Mouse (Mus musculus): Measurements from ENCODE around the gene Srpk3. TPM values are rescaled to one million over a fixed set of nuclear protein-coding genes. Genes with fewer than 3 reads are reported as not detected.

The Srpk3 gene
- total RNA-seq, 2 experiments from 2014 or later, result 8.0 to 8.1 TPM

DNA sequence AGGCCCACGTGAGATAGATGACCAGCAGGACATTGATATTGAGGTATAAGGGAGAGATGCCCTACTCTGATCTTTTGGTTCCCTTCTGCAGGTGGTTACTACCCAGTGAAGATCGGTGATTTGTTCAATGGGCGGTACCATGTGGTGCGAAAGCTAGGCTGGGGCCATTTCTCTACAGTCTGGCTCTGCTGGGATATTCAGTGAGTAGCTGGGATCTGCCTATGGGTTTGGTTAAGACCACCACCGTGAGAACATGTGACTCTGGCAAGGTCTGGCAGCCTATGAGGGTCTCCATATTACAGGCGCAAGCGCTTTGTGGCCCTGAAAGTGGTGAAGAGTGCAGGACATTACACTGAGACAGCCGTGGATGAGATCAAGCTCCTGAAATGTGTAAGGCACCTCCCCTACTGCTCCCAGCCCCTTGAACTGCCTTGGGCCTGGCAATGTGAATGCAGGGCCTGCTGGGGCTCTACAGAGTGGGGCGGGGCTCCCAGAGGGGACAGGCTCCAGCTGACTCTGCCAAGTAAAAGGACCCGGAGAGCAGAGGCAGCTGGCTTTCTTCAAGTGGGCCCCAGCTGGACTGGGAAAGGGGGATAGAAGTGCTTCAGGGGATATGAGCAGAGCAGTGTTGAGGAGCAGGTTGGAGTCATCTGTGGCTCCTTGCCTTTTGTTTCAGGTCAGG is 738 bp downstream of the Srpk3 start:
- intact Hi-C loops (cut with DNase I), result no loop called here
- peak overlapping the region; percentile 82 for H3K27ac ChIP-seq
- no peak for TF ChIP-seq CTCF (IDR thresholded peaks at IDR 0.05)
- DNase-seq (ENCODE audit: extremely low spot score in 1 of 2, low spot score in 2 of 2), result no peak
- H3K4me3 ChIP-seq, result no peak overlapping the region

DNA sequence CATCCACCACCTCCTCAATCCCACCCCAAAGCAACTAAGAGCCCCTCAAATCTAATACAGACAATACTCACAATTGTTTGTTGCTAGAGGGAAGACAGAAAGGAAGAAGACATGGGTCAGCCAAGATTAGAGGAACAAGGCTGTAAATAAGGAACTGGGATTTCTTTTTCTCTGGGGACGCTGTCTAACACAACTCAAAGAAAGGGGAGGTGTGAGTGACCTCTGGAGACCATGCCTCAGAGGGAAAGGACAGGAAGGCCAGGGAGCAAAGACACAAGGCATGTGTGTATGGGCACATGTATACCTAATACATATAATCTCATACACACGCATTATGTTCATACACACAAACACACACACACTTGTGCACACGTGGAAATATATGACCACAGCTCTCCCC is 8.0 kb downstream of the Srpk3 start:
- no peak overlapping the region for H3K27ac ChIP-seq
- intact Hi-C loops (cut with DNase I), result loop anchor here (5.0 kb wide), 1 partner anchor 65 kb away; the partner anchor contains the start of genes Abcd1 and Bcap31
- TF ChIP-seq CTCF (IDR thresholded peaks at IDR 0.05), result no peak
- no peak overlapping the region for H3K4me3 ChIP-seq
- DNase-seq (ENCODE audit: extremely low spot score in 1 of 2, low spot score in 2 of 2), result no peak

GRCm38 (mm10) chrX:73785666-73786065 is 11.5 kb downstream of the Srpk3 start:
- TF ChIP-seq CTCF (IDR thresholded peaks at IDR 0.05), result no peak
- intact Hi-C loops (cut with DNase I), result loop anchor here (5.0 kb wide), 1 partner anchor 137 kb away; the partner anchor contains the start of genes Arhgap4 and Naa10
- peak overlapping the region; percentile 67 for H3K4me3 ChIP-seq
- H3K27ac ChIP-seq, result peak overlapping the region; percentile 91
- DNase-seq (ENCODE audit: extremely low spot score in 1 of 2, low spot score in 2 of 2), result no peak

DNA sequence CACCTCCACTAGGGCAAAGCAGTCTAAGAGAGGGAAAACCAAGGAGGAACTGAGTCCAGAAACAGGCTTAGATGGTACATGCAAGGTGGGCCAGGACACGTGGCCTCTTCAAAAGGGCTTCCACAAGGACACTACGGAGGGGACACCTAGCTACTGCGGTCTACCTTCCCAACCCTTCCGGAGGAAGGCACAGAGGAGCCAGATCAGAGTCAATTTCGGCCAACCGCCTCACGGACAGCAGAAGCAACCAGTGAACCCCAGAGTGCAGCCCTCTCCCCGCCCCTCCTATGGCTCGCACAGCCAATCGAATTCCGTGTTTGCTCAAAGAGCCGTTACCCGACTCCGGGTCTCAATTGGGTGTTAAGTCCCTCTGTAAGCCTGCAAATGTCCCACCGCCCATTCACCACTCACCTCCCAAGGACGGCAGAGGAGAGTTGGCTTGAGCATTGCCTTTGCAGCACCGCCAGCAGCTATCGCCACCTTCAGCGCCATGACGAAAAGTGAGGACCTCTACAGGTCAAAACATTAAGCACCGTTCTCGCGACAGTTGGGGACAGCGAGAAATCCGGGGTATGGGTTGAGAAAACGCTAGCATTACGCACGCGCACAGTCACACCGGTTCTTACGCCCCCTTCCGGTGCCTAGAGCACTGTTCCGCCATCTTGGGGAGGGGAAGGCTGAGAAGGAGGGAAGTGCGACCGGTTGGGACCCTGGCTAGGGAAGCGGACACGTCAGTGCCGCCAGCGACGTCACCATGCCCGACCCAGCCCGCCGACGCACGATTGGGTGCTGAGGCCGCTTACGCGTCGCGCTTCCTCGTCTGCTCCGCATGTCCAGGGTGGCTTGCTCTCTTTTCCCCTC is 12.4 kb downstream of the Srpk3 start, which contains the start of the genes Idh3g and Ssr4:
Idh3g (minus strand) TSS at position 534 of the 861 bp plus-strand sequence.
Ssr4 (plus strand) TSS at position 665 of the 861 bp plus-strand sequence.
- peak; percentile 86 to 89 for DNase-seq (ENCODE audit: extremely low spot score in 1 of 2, low spot score in 2 of 2)
- intact Hi-C loops (cut with DNase I), result loop anchor here (5.0 kb wide), 1 partner anchor 136 kb away; the partner anchor contains the start of genes Arhgap4 and Naa10
- Histone ChIP-seq H3K4me3 (peak within 1 kb of the TSS; percentile 67), H3K27ac (peak within 1 kb of the TSS; percentile 91)
- peak; percentile 44 for TF ChIP-seq CTCF (IDR thresholded peaks at IDR 0.05)

DNA sequence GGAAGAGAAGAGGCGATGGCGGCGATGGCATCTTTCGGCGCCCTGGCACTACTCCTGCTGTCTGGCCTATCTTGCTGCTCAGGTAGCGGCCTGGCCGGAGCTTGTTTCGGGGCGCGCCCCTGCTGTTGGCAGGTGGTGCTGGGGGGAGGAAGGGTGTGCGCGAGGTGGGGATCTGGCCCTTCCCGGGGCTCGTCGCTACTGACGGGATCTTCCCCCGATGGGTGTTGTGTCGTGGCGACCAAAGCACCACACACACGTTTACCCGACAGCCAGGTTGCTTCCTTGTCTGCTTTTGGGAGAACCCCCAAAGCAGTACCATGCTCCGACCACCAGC is 13.0 kb downstream of the Srpk3 start:
- peak overlapping the region; percentile 84 for H3K27ac ChIP-seq
- intact Hi-C loops (cut with DNase I), result loop anchor here (5.0 kb wide), 1 partner anchor 135 kb away; the partner anchor contains the start of genes Arhgap4 and Naa10
- peak overlapping the region; percentile 67 for H3K4me3 ChIP-seq
- no peak for TF ChIP-seq CTCF (IDR thresholded peaks at IDR 0.05)
- no peak for DNase-seq (ENCODE audit: extremely low spot score in 1 of 2, low spot score in 2 of 2)

- no peak overlapping the region for H3K27ac ChIP-seq
- intact Hi-C loops (cut with DNase I), result loop anchor here (5.0 kb wide), 1 partner anchor 134 kb away; the partner anchor contains the start of genes Arhgap4 and Naa10
- DNase-seq (ENCODE audit: extremely low spot score in 1 of 2, low spot score in 2 of 2), result no peak
- H3K4me3 ChIP-seq, result no peak overlapping the region
- TF ChIP-seq CTCF (IDR thresholded peaks at IDR 0.05), result no peak
Measured at GRCm38 (mm10) chrX:73788501-73788900, 14.3 kb downstream of the Srpk3 start.

DNA sequence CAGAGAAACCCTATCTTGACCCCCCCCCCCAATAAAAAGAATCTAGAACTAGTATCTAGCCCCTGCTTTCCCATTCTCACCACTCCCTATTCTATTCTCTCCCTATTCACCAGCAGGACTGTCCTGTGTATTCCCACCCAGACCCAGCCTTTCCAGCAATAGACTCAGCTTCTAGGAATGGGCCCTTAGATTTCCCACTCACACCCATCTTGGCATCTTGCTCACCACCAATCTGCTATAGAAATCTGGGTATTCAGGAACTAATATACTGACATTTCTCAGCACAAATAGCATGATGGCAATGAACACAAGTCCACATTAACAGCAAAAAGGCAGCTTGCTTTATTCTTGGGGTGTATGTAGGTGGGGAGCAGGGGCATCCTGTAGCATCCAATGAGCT is 18.8 kb downstream of the Srpk3 start:
- no peak overlapping the region for H3K4me3 ChIP-seq
- no peak for TF ChIP-seq CTCF (IDR thresholded peaks at IDR 0.05)
- intact Hi-C loops (cut with DNase I), result no loop called here
- H3K27ac ChIP-seq, result no peak overlapping the region
- DNase-seq (ENCODE audit: extremely low spot score in 1 of 2, low spot score in 2 of 2), result no peak

GRCm38 (mm10) chrX:73793505-73793904 is 19.3 kb downstream of the Srpk3 start:
- no peak for TF ChIP-seq CTCF (IDR thresholded peaks at IDR 0.05)
- DNase-seq (ENCODE audit: extremely low spot score in 1 of 2, low spot score in 2 of 2), result no peak
- no peak overlapping the region for H3K27ac ChIP-seq
- no peak overlapping the region for H3K4me3 ChIP-seq
- intact Hi-C loops (cut with DNase I), result no loop called here

GRCm38 (mm10) chrX:73797511-73797910 is 23.3 kb downstream of the Srpk3 start:
- TF ChIP-seq CTCF (IDR thresholded peaks at IDR 0.05), result no peak
- Histone ChIP-seq H3K4me3 (no peak overlapping the region), H3K27ac (no peak overlapping the region)
- no peak for DNase-seq (ENCODE audit: extremely low spot score in 1 of 2, low spot score in 2 of 2)
- intact Hi-C loops (cut with DNase I), result no loop called here

DNA sequence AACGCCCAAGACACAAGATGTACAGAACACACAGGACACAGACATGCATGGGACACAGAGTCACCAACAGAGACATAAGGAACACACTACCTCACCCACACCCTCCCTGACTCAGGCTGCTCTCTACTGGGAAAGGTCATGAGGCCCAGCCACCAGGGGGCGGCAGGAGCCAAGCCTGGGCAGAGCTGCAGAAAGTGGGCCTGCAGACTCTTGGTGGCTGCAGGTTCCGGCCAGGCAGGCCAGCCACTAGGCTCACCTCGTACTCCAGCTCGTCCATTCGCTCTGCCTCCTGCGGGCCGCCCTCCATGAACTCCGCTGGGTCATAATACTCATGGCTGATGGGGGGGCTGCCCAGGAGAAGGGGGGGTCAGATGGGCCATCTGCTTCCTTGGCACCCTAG is 24.3 kb downstream of the Srpk3 start:
- intact Hi-C loops (cut with DNase I), result loop anchor here (2.0 kb wide), 1 partner anchor 96 kb away; no protein-coding TSS in a partner anchor
- no peak overlapping the region for H3K27ac ChIP-seq
- H3K4me3 ChIP-seq, result no peak overlapping the region
- DNase-seq (ENCODE audit: extremely low spot score in 1 of 2, low spot score in 2 of 2), result peak; percentile 43 to 49
- TF ChIP-seq CTCF (IDR thresholded peaks at IDR 0.05), result peak; percentile 66

DNA sequence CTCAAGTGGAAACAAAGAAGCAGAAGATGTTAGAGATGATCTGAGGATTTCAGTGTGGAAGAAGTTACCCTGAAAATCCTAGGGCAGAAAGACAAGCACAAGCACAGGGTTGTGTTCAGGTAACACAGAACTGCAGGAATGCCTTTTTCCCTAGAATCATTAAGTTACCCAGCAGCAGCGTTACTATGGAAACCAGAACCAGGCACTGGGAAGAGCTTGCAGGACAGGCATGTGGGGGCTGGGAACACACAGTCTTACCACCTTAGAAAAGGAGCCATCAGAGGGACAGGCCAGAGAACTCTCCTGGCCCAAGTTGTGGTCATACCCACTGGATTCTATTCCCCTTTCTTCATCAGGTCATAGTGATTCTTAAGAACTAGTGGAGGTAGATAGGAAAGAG is 31.6 kb downstream of the Srpk3 start:
- Histone ChIP-seq H3K27ac (no peak overlapping the region), H3K4me3 (no peak overlapping the region)
- no peak for DNase-seq (ENCODE audit: extremely low spot score in 1 of 2, low spot score in 2 of 2)
- no peak for TF ChIP-seq CTCF (IDR thresholded peaks at IDR 0.05)
- intact Hi-C loops (cut with DNase I), result no loop called here

GRCm38 (mm10) chrX:73815072-73815471 is 40.9 kb downstream of the Srpk3 start:
- intact Hi-C loops (cut with DNase I), result no loop called here
- no peak for DNase-seq (ENCODE audit: extremely low spot score in 1 of 2, low spot score in 2 of 2)
- H3K27ac ChIP-seq, result no peak overlapping the region
- no peak overlapping the region for H3K4me3 ChIP-seq
- no peak for TF ChIP-seq CTCF (IDR thresholded peaks at IDR 0.05)
